Mouse (Mus musculus): ENCODE measurements around the gene Rrp1. TPM values are rescaled to one million over a fixed set of nuclear protein-coding genes. Genes with fewer than 3 reads are reported as not detected.
"Not testable (repeated sequence)": the region's sequence is repeated elsewhere in the genome, so short reads cannot be mapped to it uniquely, and the experiment has no call there.

The Rrp1 gene
- polyA plus RNA-seq, 1 experiment from 2014 or later = 328 TPM

DNA sequence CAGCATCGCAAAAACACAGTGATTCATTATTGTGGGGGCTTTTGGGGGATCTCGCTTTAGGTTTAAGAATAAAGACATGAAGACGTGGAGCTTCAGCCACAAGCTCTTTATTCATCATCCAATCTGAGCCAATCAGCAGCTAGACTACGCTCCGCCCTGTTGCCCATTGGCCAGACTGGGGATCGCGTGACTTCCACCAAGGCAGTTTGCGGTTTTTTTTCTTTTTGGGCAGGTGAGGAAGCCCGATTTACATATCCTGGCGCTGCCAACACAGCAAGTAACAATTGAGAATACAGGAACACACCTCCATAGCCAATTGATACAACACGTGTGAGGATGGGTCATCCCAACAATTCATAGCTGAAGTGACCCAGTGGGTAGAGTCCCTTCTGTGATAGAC lies 15.2 kb upstream of the Rrp1 start:
- no peak overlapping the region for H3K4me3 ChIP-seq (ENCODE audit: low read length)
- WGBS = 94% methylated on average over 11 of the region's 11 CpGs
- no peak overlapping the region for H3K27ac ChIP-seq (ENCODE audit: low read length)
- H3K4me2 ChIP-seq (replicated peaks; ENCODE audit: low read depth, low read length) = no peak overlapping the region
- ATAC-seq (ENCODE audit: low FRiP score, low TSS enrichment) = no peak
- H3K36me3 ChIP-seq (ENCODE audit: insufficient read depth, low read length) = peaks cover 14% of the 10 kb centered on the region
- H3K9ac ChIP-seq (replicated peaks; ENCODE audit: low read length) = no peak overlapping the region
- H3K27me3 ChIP-seq (ENCODE audit: insufficient read depth, low read length) = no peaks in the 10 kb centered on the region
- no peaks in the 10 kb centered on the region for H3K9me3 ChIP-seq (ENCODE audit: low read length)
- 0 out of 2 replicates have a peak, but pooled peaks cover 11% of the 10 kb centered on the region for H3K4me1 ChIP-seq (ENCODE audit: insufficient read depth, low read length)

DNA sequence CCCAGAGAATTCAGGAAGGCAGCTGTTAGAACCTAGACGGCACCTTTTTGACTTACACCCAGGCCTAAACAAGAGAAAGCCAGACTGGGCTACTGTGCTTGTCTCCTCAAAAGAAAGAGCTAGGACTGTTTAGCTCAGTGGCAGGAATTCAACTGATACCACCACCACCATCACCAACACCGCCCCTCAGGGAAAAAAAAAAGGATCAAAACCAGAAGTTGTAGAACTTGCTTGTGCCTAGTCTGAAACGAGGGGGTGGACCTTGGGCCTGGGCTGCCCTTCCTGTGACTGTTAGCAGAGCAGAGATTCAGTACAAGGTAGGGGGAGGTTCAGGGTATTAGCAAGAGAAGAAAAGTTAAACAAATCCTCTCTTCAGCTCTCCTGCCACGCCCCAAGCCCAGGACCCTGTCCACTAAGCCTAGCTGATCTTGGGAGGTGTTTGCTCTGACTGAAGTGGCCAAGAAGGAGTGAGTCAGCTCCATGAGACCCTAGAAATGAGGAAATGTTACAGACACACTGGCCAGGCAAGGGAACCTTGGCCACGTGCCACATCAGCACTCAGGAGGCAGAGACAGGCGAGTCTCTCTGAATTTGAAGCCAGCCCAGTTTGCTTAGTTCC lies 13.4 kb upstream of the Rrp1 start:
- H3K9me3 ChIP-seq (ENCODE audit: low read length) = no peaks in the 10 kb centered on the region
- peak overlapping the region; percentile 93 for H3K4me3 ChIP-seq (ENCODE audit: low read length)
- peak overlapping the region; percentile 88 for H3K9ac ChIP-seq (replicated peaks; ENCODE audit: low read length)
- 0 out of 2 replicates have a peak, but pooled peaks cover 11% of the 10 kb centered on the region for H3K4me1 ChIP-seq (ENCODE audit: insufficient read depth, low read length)
- H3K27me3 ChIP-seq (ENCODE audit: insufficient read depth, low read length) = no peaks in the 10 kb centered on the region
- no peak for ATAC-seq (ENCODE audit: low FRiP score, low TSS enrichment)
- H3K27ac ChIP-seq (ENCODE audit: low read length) = peak overlapping the region; percentile 86
- peaks cover 14% of the 10 kb centered on the region for H3K36me3 ChIP-seq (ENCODE audit: insufficient read depth, low read length)
- peak overlapping the region; percentile 85 for H3K4me2 ChIP-seq (replicated peaks; ENCODE audit: low read depth, low read length)
- 49% methylated on average over 6 of the region's 6 CpGs for WGBS

DNA sequence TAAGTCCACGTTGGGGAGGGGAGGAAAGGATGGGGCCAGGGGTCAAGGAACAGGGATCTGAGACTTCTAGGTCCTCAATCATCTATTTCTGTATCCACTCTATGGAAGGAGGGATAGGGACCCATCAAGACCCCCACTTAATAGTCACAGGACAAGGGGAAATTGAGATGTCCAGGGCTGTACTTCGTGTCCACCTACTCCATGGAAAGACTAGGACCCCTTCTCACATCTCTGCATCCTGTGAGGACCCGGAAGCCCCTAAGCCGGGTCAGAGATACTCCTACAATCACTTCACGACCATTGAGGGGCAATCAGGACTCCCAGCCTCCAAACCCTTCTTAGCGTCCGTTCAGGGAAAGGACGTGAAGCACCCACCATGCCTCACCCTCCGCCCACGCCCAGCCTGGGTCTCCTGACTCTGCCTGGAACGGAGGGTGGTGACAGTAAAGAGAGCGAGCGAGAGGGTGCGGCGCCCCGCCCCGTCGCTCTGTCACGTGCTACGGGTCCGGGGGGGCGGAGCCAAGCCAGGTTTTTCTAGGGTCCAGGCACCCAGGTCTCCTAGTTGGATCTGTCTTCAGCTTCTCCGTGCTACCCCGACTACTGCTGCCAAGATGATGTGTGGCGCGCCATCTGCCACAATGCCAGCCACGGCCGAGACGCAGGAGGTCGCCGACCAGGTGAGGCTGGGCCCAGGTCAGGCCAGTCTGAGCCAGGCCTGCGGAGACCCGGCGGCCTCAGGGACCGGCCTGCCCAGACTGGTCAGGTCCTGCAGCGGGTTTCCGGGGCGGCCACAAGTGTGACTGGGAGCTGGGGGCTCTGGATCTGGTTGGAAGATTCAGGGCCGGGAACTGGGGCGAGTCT lies 12.6 kb upstream of the Rrp1 start, which contains the start of gene Cstb:
Gene Cstb, plus strand, starts transcription at position 489 of the 861 bp plus-strand sequence.
- H3K4me3 ChIP-seq (ENCODE audit: low read length) = peak within 1 kb of the TSS; percentile 93
- 0 out of 2 replicates have a peak, but pooled peaks cover 11% of the 10 kb centered on the region for H3K4me1 ChIP-seq (ENCODE audit: insufficient read depth, low read length)
- peak; percentile 93 for ATAC-seq (ENCODE audit: low FRiP score, low TSS enrichment)
- H3K9ac ChIP-seq (replicated peaks; ENCODE audit: low read length) = peak within 1 kb of the TSS; percentile 88
- H3K4me2 ChIP-seq (replicated peaks; ENCODE audit: low read depth, low read length) = peak within 1 kb of the TSS; percentile 85
- H3K9me3 ChIP-seq (ENCODE audit: low read length) = no peaks in the 10 kb centered on the region
- WGBS = under 1% methylated on average over 40 of the region's 40 CpGs
- H3K27me3 ChIP-seq (ENCODE audit: insufficient read depth, low read length) = no peaks in the 10 kb centered on the region
- H3K36me3 ChIP-seq (ENCODE audit: insufficient read depth, low read length) = peaks cover 14% of the 10 kb centered on the region
- peak within 1 kb of the TSS; percentile 86 for H3K27ac ChIP-seq (ENCODE audit: low read length)

DNA sequence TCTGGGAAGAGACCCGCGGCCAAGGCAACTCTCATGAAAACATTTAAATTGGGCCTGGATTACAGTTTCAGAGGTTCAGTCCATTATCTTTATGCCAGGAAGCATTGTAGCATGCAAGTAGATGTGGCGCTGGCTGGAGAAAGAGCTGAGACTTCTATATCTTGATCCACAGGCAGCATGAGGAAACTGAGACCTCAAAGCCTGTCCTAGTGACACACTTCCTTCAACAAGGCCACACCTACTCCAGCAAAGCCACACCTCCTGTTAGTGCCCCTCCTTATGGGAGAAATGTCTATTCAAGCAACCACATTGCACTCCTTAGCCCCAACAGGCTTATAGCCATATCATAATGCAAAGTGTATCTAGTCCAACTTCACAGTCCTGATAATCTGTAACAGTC lies 9.8 kb upstream of the Rrp1 start:
- no peak for ATAC-seq (ENCODE audit: low FRiP score, low TSS enrichment)
- H3K36me3 ChIP-seq (ENCODE audit: insufficient read depth, low read length) = peaks cover 1% of the 10 kb centered on the region
- H3K27ac ChIP-seq (ENCODE audit: low read length) = no peak overlapping the region
- no peak overlapping the region for H3K4me3 ChIP-seq (ENCODE audit: low read length)
- no peaks in the 10 kb centered on the region for H3K9me3 ChIP-seq (ENCODE audit: low read length)
- H3K4me2 ChIP-seq (replicated peaks; ENCODE audit: low read depth, low read length) = no peak overlapping the region
- WGBS = 90% methylated on average over 3 of the region's 3 CpGs
- no peak overlapping the region for H3K9ac ChIP-seq (replicated peaks; ENCODE audit: low read length)
- H3K4me1 ChIP-seq (ENCODE audit: insufficient read depth, low read length) = 0 out of 2 replicates have a peak, but pooled peaks cover 11% of the 10 kb centered on the region
- no peaks in the 10 kb centered on the region for H3K27me3 ChIP-seq (ENCODE audit: insufficient read depth, low read length)

DNA sequence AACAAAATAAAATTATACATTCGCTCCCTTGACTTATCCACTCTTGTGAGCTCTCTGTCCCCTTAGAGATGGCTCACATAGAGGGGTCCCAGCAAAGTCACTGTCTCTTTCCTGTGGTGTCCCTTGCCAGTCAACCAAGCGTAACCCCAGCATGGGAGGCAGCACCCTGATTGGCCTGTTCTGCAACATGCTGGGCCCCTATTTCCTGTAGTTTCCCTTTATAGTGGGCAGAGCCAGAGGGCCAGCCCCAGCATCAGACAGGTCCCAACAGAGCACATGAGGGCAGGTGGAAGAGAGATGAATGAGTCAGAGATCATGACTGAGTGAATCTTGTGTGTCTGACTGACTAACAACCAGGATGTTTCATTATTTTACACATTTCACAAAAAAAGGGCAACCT lies 8.1 kb upstream of the Rrp1 start:
- Histone ChIP-seq H3K9ac (replicated peaks; ENCODE audit: low read length) (no peak overlapping the region), H3K36me3 (ENCODE audit: insufficient read depth, low read length) (no peaks in the 10 kb centered on the region), H3K9me3 (ENCODE audit: low read length) (no peaks in the 10 kb centered on the region), H3K27me3 (ENCODE audit: insufficient read depth, low read length) (no peaks in the 10 kb centered on the region), H3K4me2 (replicated peaks; ENCODE audit: low read depth, low read length) (no peak overlapping the region), H3K27ac (ENCODE audit: low read length) (no peak overlapping the region), H3K4me1 (ENCODE audit: insufficient read depth, low read length) (0 out of 2 replicates have a peak, but pooled peaks cover 4% of the 10 kb centered on the region), H3K4me3 (ENCODE audit: low read length) (no peak overlapping the region)
- ATAC-seq (ENCODE audit: low FRiP score, low TSS enrichment) = no peak
- WGBS = 80% methylated on average over 2 of the region's 2 CpGs

DNA sequence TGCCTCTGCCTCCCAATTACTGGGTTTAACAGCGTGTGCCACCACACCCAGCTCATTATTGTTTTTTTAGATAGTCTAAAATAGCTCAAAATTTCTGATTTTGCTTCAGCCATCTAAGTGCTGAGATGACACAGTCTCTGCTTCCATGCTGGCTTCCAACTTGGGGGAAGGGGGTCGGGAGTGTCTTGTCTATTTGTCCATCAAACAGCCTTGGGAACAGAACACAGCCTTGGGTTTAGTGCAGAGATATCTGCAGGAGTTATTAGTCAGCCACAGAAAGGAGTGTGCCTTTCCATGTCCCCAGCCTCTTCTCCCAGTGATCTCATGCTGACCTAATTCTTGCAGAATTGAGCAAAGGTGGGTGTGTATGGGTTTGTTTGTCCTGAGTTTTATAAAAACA lies 5.9 kb upstream of the Rrp1 start:
- H3K9me3 ChIP-seq (ENCODE audit: low read length) = no peaks in the 10 kb centered on the region
- H3K4me1 ChIP-seq (ENCODE audit: insufficient read depth, low read length) = no peaks in the 10 kb centered on the region
- no peak overlapping the region for H3K4me3 ChIP-seq (ENCODE audit: low read length)
- no peak overlapping the region for H3K9ac ChIP-seq (replicated peaks; ENCODE audit: low read length)
- 89% methylated on average over 2 of the region's 2 CpGs for WGBS
- no peak overlapping the region for H3K27ac ChIP-seq (ENCODE audit: low read length)
- no peaks in the 10 kb centered on the region for H3K27me3 ChIP-seq (ENCODE audit: insufficient read depth, low read length)
- no peak overlapping the region for H3K4me2 ChIP-seq (replicated peaks; ENCODE audit: low read depth, low read length)
- no peaks in the 10 kb centered on the region for H3K36me3 ChIP-seq (ENCODE audit: insufficient read depth, low read length)
- ATAC-seq (ENCODE audit: low FRiP score, low TSS enrichment) = no peak

DNA sequence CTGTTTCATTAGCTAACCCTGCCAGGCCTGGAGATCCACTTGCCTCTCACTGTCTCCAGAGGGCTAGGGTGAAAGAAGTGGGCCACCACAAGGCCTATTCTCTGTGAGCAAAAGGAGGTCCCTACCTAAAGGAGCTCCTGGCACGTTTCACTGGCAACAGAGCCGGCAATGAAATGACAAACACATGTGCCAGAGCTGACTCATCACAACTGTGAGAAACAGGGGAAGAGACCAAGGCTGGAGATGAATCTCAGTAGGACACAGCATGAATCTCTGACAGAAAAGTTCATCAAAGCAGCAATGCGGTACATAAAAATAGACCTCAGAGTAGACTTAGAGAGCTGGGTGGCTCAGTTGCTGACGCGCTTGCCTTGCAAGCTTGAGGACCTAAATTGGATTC lies 5.0 kb upstream of the Rrp1 start:
- Histone ChIP-seq H3K4me3 (ENCODE audit: low read length) (no peak overlapping the region), H3K4me1 (ENCODE audit: insufficient read depth, low read length) (0 out of 2 replicates have a peak, but pooled peaks cover 4% of the 10 kb centered on the region), H3K9me3 (ENCODE audit: low read length) (no peaks in the 10 kb centered on the region), H3K4me2 (replicated peaks; ENCODE audit: low read depth, low read length) (no peak overlapping the region), H3K36me3 (ENCODE audit: insufficient read depth, low read length) (no peaks in the 10 kb centered on the region), H3K27me3 (ENCODE audit: insufficient read depth, low read length) (no peaks in the 10 kb centered on the region), H3K9ac (replicated peaks; ENCODE audit: low read length) (no peak overlapping the region), H3K27ac (ENCODE audit: low read length) (no peak overlapping the region)
- ATAC-seq (ENCODE audit: low FRiP score, low TSS enrichment) = no peak
- WGBS = 63% methylated on average over 5 of the region's 5 CpGs

DNA sequence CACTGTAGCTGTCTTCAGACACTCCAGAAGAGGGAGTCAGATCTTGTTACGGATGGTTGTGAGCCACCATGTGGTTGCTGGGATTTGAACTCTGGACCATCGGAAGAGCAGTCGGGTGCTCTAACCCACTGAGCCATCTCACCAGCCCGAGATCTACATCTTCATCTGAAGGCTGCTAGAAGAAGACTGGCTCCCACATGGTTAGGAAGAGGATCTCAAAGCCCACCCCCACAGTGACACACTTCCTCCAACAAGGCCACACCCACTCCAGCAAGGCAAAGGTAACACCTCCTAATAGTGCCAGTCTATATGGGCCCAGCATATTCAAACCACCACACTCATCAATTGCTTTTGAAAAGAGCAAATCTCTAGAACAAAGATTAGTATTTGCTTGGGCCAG lies 2.1 kb upstream of the Rrp1 start:
- H3K27me3 ChIP-seq (ENCODE audit: insufficient read depth, low read length); H3K9me3 ChIP-seq (ENCODE audit: low read length); H3K4me2 ChIP-seq (replicated peaks; ENCODE audit: low read depth, low read length); H3K9ac ChIP-seq (replicated peaks; ENCODE audit: low read length); ATAC-seq (ENCODE audit: low FRiP score, low TSS enrichment); H3K27ac ChIP-seq (ENCODE audit: low read length); H3K4me3 ChIP-seq (ENCODE audit: low read length): not testable (repeated sequence)
- 81% methylated on average over 3 of the region's 4 CpGs for WGBS
- Histone ChIP-seq H3K36me3 (ENCODE audit: insufficient read depth, low read length) (peaks cover 11% of the 10 kb centered on the region; the same call in 1 of the 2 replicates), H3K4me1 (ENCODE audit: insufficient read depth, low read length) (peaks cover 17% of the 10 kb centered on the region)

DNA sequence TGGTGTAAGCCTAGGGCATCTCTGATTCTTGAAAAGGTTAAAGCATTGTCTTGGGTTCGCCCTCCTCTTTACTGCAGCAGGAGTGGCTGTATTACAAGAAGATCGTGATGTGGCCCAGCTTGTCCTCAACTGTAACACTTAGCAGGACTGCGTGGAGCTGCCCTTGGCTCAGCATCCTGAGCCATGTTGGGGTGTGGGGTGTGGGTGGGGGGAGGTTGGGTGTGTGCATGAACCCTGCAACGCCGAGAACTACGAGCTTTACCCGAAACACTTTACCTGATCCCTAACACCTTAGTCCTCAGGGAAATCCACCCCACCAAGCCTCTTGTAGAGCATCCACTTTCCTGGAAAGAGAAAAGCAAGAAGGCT lies 293 bp upstream of the Rrp1 start:
- 42% methylated on average over 7 of the region's 7 CpGs for WGBS
- Histone ChIP-seq H3K9ac (replicated peaks; ENCODE audit: low read length) (peak overlapping the region; percentile 93), H3K4me1 (ENCODE audit: insufficient read depth, low read length) (peaks cover 17% of the 10 kb centered on the region), H3K9me3 (ENCODE audit: low read length) (no peaks in the 10 kb centered on the region), H3K27ac (ENCODE audit: low read length) (no peak overlapping the region), H3K4me2 (replicated peaks; ENCODE audit: low read depth, low read length) (peak overlapping the region; percentile 80), H3K27me3 (ENCODE audit: insufficient read depth, low read length) (no peaks in the 10 kb centered on the region), H3K36me3 (ENCODE audit: insufficient read depth, low read length) (peaks cover 25% of the 10 kb centered on the region), H3K4me3 (ENCODE audit: low read length) (peak overlapping the region; percentile 82)
- peak; percentile 62 for ATAC-seq (ENCODE audit: low FRiP score, low TSS enrichment)

DNA sequence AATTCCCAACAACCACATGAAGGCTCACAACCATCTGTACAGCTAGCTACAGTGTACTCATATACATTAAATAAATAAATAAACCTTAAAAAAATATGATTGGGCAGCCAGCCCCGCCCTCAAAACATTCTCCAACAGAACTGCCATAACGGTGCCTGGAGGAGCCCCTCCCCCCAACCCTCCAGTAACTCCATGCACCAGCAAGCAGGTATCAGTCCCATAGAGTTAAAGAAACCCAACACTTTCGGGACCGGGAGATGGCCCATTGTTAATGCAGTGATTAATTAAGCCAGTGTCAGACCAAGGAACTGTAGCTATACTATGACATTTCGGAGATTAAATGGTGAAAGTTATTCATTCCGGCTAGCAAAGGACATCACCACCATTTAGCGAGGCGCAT lies 992 bp downstream of the Rrp1 start:
- Histone ChIP-seq H3K27me3 (ENCODE audit: insufficient read depth, low read length) (no peaks in the 10 kb centered on the region), H3K9ac (replicated peaks; ENCODE audit: low read length) (peak overlapping the region; percentile 93), H3K27ac (ENCODE audit: low read length) (peak overlapping the region; percentile 89), H3K36me3 (ENCODE audit: insufficient read depth, low read length) (peaks cover 32% of the 10 kb centered on the region), H3K4me1 (ENCODE audit: insufficient read depth, low read length) (peaks cover 17% of the 10 kb centered on the region), H3K4me3 (ENCODE audit: low read length) (peak overlapping the region; percentile 82), H3K4me2 (replicated peaks; ENCODE audit: low read depth, low read length) (peak overlapping the region; percentile 80), H3K9me3 (ENCODE audit: low read length) (no peaks in the 10 kb centered on the region)
- peak; percentile 10; the same call in 1 of the 2 replicates for ATAC-seq (ENCODE audit: low FRiP score, low TSS enrichment)
- 10% methylated on average over 8 of the region's 8 CpGs for WGBS

Measured in kidney, embryonic 16.5 days (tissue).